Mouse (Mus musculus): ENCODE data around the gene Babam2. TPM values are rescaled to one million over a fixed set of nuclear protein-coding genes. Genes with fewer than 3 reads are reported as not detected.
"Not testable (repeated sequence)": the region's sequence is repeated elsewhere in the genome, so short reads cannot be mapped to it uniquely, and the experiment has no call there.

Babam2 gene
- total RNA-seq, 4 experiments from 2014 or later, result 109 to 127 (median 118) TPM

DNA sequence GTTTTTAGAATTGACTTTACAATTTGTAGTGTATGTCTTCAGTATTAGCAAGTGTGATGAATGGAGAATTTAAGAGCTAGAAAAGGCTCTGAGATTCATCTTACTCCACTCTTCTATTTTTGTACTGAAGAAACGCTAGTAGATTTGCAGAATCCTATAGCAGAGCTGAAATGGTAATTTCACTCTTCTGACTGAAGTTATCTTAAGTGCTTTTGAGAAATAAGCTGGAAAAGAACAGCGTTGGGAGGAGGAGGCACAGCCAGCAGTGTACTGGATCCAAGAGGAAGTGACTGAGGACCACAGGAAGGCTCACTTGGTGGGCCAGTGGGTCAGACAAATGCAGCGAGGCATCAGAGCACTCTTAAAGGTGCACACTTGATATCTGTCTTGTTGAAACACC, 90.1 kb downstream of the Babam2 start:
- no peak for DNase-seq

DNA sequence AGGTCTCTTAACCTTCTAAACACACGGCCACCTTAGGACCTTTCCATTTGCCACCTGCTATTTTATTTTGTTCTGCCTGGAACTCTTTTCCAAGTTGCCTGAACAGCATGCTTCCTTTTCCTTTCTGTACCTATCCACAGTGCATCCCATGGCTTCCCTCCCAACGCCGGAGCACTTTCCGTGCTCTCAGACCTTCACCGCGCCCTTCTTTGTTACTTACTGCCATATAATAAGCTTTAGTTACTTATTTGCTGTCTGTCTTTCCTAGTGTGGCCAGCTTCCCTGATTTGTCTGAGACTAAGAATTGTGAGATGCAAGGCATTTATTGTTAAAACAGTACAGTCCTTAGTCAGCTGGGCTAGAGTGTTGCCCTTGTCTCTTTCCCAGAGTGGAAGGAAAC, 94.9 kb downstream of the Babam2 start:
- no peak for DNase-seq

DNA sequence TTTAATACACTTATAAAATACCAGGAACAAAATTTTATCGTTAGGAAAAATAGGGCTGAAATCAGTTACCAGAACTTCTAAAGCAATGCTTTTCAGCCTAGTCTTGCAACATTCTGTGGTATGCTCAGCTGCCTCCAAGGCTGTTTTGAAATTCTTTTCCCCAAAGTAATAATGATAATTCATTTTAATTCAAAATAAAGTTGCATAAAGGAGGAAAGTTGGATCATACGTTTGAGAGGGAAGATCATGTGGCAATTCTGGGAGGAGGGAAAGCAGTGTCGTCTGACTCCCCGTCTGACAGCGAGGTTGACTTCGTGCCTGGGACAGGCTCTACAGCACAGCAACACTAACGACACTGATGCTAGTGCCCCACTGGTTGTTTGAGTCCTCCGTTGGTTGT, 95.4 kb downstream of the Babam2 start:
- peak; percentile 61 for DNase-seq

DNA sequence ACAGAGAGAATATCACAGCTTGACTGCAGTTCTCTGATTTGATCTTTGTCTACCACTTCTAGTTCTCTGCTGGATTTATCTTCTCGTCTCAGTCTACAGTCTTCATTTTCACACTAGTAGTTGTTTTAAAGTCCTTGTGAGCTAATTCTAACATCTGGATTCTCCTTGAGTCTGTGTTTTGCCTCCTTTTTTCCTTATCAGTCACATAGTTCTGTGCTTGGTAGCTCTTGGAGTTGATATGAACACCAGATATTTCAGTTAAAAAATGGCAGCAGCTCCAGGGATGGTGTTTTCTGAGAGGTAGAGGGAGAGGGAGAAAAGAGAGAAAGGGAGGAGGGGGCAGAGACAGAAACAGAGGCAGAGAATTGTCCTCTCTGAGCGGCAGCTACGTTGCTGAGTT, 97.9 kb downstream of the Babam2 start:
- DNase-seq, result no peak

DNA sequence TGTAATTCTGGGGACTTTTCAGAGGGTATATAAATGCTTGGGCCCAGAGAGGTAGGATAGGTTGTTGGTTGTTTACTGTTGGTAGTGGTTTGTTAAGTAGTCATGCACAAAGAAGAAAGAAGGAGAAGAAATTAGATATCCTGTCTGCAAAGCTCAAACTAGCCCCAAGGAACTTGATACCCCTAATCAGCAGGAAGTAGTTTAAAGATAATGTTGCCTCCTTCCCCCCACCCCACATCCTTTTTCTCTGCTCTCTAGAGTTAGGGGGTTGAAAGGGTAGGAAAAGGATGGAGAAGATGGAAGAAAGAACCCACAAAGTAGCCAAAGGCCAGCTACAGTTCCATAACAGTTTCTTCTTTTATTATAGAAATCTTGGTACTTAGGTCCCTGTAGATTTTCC, 99.5 kb downstream of the Babam2 start:
- no peak for DNase-seq

DNA sequence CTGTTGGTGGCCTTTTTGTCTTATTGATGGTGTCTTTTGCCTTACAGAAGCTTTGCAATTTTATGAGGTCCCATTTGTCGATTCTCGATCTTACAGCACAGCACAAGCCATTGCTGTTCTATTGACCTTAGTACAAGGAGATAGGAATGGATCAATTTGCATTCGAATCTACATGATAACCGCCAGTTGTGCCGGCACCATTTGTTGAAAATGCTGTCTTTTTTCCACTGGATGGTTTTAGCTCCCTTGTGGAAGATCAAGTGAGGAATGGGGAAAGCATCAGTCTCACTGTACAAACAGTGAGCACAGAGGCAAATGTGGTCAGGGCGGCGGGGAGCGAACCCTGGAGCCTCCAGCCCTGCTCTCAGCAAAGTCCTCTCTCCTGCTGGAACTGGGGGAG, 106.7 kb downstream of the Babam2 start:
- not testable (repeated sequence) for DNase-seq

DNA sequence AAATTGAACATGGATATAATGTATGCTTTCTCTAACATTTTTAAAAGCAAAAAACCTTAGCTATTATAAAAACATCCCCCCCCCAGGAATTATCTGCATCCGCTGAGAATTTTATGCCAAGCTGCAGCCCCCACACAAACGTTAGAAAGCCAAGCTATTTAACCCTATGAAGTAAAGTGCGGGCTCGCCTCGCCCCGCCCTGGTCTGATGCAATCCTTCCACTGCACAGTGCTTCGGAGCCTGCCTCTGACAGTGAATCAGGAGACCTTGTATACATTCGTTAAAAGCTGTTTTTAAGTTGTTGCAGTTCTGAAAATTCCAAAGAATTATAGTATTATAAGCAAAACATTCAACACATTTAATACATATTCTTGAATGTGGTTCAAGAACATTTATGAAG, 107.3 kb downstream of the Babam2 start:
- no peak for DNase-seq

DNA sequence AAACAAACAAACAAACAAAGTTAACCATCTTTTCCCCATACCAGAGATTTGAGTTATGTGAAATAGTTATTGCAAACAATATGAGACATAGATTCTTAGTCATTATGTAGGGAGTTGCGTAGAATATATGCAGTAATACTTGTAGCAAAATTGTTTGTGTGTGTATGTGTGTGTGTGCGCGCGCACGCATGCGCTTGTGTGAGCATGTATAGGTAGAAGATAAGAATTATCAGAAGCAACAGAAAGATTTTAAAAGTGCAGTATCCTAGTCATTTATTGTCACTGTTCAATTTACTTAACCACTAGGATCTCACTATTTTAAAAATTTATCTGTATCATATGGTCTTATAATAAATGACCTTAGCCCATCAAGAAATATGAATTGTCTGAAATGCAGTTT, 109.8 kb downstream of the Babam2 start:
- no peak for DNase-seq

DNA sequence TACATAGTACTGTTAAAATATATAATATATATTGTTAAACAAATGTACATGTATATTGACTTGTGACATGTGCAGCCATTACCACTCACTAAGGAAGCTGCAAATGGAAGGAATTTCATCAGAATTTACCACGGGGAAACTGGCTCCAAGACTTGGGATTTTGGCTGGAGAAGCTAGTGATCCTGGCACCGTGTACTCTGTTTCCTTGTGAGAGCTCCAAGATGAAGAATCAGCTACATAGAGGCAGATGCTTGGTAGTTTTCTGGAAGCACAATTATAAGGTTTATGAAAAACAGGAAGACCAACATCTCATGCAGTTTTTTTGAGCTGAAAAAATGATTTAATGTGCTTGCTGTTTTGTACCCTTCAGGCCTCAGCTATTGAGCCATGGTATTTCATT, 110.8 kb downstream of the Babam2 start:
- no peak for DNase-seq

DNA sequence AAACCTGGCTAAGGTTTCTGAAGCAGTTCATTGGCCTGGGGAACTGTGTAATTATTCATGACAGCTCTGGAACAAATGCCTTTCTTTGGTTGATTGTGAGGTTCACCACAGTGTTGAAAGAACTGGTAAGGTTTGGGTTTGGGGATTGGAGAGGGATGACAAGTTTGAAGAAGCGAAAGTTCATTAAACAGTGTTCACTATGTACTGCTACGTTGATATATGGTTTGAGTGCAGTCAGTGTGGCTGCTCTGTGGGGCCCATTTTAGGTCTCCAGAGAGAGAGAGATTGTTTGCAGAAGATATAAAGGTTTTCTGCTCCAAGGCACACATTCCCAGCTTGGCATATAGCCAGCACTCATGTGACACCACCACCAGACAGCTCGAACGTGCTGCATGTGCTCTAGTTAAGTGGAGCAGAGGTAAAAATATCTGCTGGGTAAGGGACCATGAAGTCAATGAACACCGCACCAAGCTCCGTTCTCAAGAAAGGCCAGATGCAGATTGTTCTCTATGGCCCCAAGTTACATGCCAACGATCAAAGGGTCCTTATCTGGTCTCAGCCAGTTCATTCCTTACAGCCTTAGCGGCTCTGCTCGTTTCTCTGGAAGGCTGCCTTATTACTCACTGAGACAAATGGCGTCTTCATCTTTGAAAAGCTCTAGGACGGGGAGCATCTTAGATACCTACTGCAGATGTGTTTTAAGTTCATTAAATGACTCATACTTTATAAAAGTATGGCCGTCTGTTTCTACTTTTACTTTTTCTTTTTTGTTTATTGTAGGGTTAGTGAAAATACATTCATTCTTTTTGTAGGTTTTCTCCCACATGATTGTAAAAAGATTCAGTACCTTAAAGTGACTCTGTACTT, 113.5 kb downstream of the Babam2 start:
- DNase-seq, result no peak

DNA sequence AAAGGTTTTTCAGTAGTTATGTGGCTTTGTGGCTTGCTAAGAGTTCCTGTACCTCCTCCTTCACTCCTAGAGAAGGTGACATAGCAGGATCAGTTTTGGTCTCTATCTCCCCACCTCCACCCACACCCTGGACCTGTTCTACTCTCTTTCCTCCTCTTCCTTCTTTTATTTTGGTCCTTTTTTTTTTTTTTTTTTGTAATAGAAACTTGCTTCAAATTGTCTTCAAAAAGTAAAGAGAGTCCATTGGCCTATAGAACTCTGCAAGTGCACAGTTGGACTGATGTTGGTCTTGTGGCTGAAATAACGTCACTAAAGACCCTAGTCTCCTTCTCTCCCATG, 114.1 kb downstream of the Babam2 start:
- no peak for DNase-seq

DNA sequence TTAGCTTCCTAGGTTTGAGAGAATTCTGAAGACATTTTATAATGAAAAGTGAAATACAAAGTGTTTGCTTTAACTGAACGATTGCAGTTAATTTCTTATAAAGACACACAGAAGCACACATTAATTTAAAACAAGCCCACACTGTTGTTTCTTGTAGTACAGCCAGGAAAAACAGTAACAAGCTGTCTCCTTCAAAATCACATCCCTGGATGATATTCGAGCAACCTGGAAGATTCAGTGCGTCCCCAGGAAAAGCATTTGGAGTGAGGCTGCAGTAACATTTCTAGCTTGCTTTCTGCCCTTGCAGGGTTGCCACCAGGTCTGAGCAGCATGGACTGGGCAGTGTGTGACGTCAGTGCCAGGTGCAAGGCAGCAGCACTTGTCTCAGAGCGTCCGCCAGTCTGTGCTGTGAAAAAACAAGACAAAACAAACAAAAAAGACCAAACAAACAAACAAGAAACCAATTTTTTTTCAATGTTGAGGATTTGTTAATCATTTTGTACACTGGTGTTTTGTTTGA, 115.7 kb downstream of the Babam2 start:
- no peak for DNase-seq

DNA sequence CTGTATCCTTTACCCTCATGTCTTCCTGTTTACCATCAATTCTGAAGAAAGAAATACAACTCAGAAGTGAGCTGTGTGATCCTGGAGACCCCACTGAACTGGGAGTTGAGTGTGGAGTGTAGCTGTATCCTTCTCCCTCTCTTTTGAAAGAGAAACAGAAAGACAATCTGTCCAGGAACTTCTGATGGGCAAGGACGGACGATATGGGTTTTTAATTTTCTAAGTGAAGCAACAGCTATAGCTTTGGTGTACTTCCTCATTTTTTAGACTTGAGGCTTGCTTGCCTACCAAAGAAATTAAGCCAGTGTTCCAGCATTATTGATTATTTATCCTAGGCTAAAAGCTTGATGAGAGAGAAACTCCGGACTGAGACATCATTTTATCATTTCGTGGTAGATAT, 116.6 kb downstream of the Babam2 start:
- DNase-seq, result no peak

DNA sequence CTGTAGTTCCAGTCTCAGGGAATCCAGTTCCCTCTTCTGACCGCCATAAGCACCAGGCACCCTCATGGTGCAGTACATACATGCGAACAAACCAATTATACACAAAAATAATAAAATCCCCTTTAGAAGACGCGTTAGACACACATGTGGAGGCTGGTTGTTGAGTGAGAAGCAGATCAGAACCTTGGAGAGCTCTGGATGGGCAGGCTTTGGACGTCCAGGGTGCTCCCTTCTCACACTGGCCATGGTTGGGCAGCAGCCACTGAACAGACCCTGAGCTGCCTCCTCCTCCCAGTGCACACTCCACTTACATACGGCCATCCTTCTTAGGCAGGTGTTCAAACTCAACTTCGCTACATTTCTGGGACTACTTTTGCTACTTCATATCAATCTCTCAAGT, 117.6 kb downstream of the Babam2 start:
- no peak for DNase-seq

DNA sequence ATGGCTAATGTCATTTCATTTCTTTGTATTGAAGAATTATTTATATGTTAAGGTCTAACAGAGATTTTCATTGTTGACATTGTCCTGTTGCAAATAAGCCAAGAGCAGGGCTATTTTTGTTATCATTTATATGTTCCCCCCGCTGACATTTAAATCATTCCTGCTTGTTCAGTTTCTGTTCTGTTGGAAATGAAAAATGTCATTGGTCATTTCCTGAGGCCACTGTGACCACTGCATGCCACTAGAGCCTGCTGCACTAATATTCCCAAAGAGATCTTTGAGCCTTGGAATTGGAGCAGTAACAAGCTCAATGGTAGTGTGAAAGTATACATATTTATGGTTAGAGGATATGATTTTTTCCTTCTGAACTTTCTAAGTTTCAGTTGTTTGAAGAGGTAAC, 118.6 kb downstream of the Babam2 start:
- DNase-seq, result no peak

DNA sequence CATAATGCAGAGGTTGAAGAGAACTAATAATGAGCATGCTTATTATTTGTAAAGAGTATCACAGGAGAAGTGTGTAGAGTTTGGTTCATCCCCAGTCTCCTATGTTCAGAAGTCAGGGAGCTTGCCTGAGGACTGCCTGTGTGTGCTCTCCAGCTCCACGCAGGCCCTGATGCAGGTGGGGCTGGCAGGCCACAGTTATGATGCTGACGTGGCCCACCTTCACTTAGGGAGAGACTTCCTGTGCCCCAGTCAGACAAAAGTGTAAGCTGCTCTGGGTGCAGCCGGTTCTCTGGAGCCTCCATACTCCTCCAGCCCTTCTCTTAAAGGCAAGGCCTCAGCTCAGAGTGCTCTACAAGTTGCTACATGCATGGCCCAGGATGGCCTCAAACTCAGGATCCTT, 123.3 kb downstream of the Babam2 start:
- no peak for DNase-seq

DNA sequence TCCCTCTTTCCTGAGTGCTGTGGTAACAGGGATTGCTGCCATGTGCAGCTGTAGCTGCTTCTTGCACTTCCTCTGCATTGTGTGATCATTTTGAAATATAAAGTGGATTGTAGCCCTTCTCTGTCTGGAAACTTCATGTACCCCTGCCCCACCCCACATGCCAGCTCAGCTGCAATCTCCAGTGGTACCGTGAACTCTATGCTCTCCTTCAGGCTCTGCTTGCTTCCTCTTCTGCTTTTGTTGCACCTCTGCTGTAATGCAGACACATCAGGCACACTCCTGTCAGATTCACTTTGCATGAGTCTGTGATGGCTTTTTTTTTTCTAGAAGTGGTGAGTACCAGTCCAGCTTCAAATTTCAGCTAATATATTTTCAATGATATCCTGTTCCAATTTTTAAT, 123.7 kb downstream of the Babam2 start:
- DNase-seq, result no peak

DNA sequence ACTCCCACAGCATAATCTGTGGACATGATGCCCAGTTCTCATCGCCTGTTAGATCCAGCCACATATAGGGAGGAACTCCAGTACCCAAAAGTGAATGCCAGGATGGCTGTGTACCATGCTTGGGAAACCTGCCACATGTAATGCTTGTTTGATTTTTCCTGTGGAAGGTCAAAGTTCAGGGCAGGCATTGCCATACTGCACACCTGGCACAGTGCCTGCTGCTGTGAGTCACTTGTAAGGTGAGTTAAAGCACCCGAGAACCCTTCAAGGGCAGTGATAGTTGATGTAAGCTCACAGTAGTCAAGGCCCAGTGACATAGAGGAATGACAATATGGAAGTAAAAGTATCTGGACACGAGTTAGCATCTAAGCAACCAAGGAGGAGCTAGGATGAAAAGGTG, 126.2 kb downstream of the Babam2 start:
- DNase-seq, result no peak

DNA sequence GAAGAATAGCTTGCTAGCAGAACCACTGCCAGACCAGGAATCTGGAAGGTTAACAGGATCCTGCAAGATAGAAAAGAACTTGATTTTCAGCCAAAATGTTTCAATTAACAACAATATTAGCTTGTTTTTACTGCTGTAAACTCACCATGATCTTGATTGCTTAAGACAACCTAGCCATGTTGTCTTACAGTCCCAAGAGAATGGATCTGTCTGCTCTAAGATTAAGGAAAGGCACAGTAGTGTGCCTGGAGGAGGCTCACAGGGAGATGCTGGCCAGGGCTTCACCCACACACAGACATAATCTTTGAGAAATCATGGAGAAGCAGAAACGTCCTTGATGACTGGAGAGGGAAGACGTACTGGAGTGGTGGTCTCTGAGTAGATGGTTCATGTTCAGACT, 126.6 kb downstream of the Babam2 start:
- no peak for DNase-seq

DNA sequence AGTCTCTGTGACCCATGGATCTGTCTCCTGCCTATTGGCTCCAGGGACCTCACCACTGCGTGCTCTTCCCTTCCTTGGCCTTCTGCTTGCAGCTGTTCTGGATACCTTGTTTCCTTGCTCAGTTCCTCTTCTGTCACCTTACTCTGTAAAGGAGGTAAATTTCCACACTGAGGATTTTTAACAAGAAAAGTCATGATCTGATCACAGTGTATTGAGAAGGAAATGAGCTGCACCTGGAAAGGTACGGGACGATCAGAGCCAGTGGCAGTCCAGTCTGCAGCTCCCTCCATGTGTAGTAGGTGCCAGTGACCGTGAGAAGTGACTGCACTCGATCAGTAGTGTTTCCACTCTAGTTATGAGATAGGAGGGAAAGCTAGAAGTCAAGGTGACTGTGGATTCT, 129.8 kb downstream of the Babam2 start:
- no peak for DNase-seq

DNA sequence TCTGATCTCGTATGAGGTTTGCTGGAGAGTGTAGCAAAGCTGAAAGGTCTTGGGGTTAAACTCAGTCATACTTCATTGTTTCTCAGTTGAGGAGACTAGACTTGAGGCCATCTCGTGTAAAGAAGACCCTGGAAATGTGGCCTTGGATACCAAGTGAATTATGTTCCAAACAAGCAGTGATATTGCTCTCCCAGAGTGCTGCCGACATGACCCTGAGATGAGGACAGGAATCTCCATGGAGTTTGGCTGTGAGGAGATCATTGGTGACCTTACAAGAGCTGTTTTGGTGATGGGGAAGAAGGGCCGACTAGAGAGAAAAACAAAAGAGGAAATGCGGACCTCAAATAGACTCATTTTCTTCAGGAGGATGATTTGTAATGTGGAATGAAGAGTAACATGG, 130.4 kb downstream of the Babam2 start:
- DNase-seq, result peak; percentile 59

DNA sequence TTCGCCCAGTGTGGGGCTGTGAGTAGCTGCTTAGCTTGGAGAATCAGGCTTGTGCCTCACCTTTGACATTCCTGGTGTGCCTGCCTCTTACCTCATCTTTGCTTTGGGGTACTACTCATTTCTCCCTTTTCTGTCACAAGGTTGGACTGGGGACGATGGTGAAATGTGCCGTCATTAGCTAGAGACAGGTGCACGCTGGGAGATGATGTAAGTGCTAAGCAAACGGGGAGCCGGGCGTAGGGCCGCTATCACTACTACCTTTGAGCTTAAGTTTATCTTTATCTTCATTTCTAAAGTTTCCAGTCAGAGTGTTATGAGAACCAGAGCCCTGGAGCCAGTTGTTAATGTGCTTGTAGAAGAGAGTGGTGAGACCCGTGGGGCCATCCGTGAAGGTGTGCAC, 131.3 kb downstream of the Babam2 start:
- DNase-seq, result no peak

DNA sequence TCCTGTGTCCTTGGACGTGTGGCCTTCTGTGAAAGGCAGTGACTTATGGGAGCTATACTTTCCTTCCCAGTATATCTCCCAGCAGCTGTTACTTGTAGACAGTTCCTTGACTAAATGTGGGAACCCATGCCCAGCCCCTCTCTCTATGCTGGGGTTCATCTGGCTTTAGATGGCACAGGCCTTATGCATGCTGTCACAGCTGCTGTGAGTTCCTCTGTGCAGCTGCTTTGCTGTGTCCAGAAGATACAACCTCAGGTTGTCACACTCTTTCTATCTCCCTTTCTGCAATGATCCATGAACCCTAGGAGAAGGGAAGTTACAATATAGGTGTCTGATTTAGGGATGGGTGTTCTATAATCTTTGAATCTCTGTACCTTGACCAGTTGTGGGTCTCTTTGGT, 132.1 kb downstream of the Babam2 start:
- no peak for DNase-seq

DNA sequence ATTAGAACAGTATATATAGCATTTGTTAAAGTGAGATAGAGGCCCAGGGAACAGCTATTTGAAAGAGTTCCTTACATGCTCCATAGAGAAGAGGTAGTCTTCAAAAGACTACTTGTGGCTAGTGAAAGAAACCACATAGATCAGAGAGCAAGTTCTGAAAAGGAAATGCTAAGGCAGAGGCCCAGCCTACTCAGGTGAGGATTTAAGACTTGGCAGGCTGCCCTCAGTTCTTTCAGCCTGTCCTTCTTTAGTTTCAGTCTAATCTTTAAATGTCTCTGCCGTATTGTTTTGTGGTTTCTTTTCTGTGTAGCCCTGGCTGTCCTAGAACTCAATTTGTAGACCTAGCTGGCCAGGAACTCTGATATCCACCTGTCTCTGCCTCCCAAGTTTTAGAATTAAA, 134.1 kb downstream of the Babam2 start:
- no peak for DNase-seq

DNA sequence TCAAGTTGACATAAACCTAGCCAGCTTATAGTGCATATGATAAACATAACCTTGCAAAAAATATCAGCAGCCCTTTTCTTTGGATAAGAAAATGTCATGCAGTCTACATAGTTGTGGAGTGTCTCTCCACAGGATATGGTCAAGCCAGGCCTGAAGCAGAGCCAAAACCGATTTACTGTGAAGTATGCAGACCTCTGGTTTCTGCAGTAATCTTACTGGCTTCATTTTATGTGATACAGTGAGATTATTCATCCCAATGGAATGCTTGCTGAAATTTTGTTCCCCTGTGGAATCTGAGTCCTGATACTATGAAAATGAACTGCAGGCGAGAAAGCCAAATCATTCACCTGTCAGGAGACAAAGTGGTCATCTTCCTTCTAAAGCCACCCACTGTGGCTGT, 138.2 kb downstream of the Babam2 start:
- DNase-seq, result no peak

Measured in adrenal gland, adult 8-10 months (tissue).